Mouse (Mus musculus): ENCODE results near the gene Sec22b.

- TF ChIP-seq CTCF (IDR thresholded peaks at IDR 0.05; ENCODE audit: low read depth, low read length) (no peak), EP300 (IDR thresholded peaks at IDR 0.05; ENCODE audit: insufficient read depth, low read depth, low read length) (no peak)
Observed at GRCm38 (mm10) chr3:97972200-97972599, 71.2 kb downstream of the Sec22b start.

Data from ES-Bruce4 (cell line).